ENCODE assay signal across 20 mouse cellular contexts in the genomic region with DNA sequence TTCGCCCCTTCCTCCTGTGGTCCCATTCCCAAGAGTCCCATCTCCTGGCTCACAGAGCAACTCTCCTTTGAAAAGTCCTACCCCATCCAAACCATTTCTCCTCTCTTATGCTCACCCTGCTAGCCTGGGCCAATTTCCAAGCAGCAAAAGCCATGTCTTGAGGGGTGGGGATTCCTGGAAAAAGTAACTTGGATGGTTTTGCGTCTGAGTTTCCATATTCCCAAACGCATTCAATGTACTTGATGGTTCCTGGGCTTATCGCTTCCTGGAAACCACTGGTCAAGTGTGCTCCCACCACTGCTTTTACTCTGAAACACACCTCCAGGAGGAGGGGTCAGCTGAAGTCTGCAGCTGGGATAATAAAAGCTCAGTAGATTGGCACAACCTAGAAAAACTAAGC. TPM values are rescaled to one million over a fixed set of nuclear protein-coding genes. Genes with fewer than 3 reads are reported as not detected.
DNase-seq lines count a peak whose midpoint lies in the region; ATAC-seq and TF ChIP-seq lines count a peak whose summit lies in the region.
"Had no signal": no experiment of that assay in that cellular context is flagged by ENCODE, and none has a peak within 500 bp of the region (broad histone marks: within the 10 kb centered on the region; RNA-seq: fewer than 3 reads in every experiment).

No protein-coding gene starts in this region.

- intact Hi-C loops in heart, adult 2 months (cut with DNase I): no loop called here
- intact Hi-C loops in heart, postnatal 14 days (cut with DNase I): no loop called here

- no peak overlapping the region for H3K4me2 ChIP-seq in heart, embryonic 14.5 days (ENCODE audit: low read length)
- no peak overlapping the region for H3K4me2 ChIP-seq in limb, embryonic 12.5 days
- H3K4me2 ChIP-seq: embryonic facial prominence, embryonic 13.5 days; forebrain, embryonic 12.5 days; hindbrain, embryonic 12.5 days had no signal

- no peak overlapping the region for H3K9ac ChIP-seq in heart, adult 2 months (ENCODE audit: low read depth, low read length)
- H3K9ac ChIP-seq in heart, embryonic 14.5 days (ENCODE audit: low read length): no peak overlapping the region
- H3K9ac ChIP-seq in limb, embryonic 12.5 days (replicated peaks): no peak overlapping the region
- H3K9ac ChIP-seq: embryonic facial prominence, embryonic 13.5 days; forebrain, embryonic 12.5 days; hindbrain, embryonic 12.5 days had no signal

- no peak for TF ChIP-seq CTCF in heart, adult 2 months (IDR thresholded peaks at IDR 0.05)

- TF ChIP-seq EP300 in heart, adult 2 months (IDR thresholded peaks at IDR 0.05; ENCODE audit: insufficient read depth, low read depth, low read length): no peak

- peak overlapping the region; percentile 49 for H3K27ac ChIP-seq in heart, embryonic 10.5 days
- H3K27ac ChIP-seq in heart, adult 2 months: no peak overlapping the region; the same call in 1 of the 2 replicates
- peak overlapping the region; percentile 24 to 88 for H3K27ac ChIP-seq in heart, embryonic 14.5 days (replicated peaks in 1 of 2; ENCODE audit: control insufficient read depth in 1 of 2, insufficient read depth in 1 of 2, low read depth in 2 of 2, low read length in 2 of 2)
- H3K27ac ChIP-seq in limb, embryonic 12.5 days: peak overlapping the region; percentile 23; the same call in 1 of the 2 replicates
- H3K27ac ChIP-seq in limb, embryonic 10.5 days: no peak overlapping the region
- H3K27ac ChIP-seq: embryonic facial prominence, embryonic 13.5 days; forebrain, embryonic 12.5 days; hindbrain, embryonic 12.5 days; hindbrain, postnatal 0 days had no signal

- WGBS in heart, embryonic 10.5 days: 77% methylated on average over 4 of the region's 4 CpGs
- 62% methylated on average over 4 of the region's 4 CpGs for WGBS in heart, adult 2 months
- WGBS in heart, embryonic 14.5 days: 81% methylated on average over 4 of the region's 4 CpGs
- WGBS in limb, embryonic 12.5 days: 91% methylated on average over 4 of the region's 4 CpGs
- 94% methylated on average over 4 of the region's 4 CpGs for WGBS in limb, embryonic 10.5 days

- no peaks in the 10 kb centered on the region for H3K79me2 ChIP-seq in heart, adult 2 months (replicated peaks; ENCODE audit: control insufficient read depth, insufficient read depth, low read length)

- H3K4me1 ChIP-seq in heart, embryonic 10.5 days: peaks cover 88% of the 10 kb centered on the region
- H3K4me1 ChIP-seq in heart, adult 2 months (ENCODE audit: control insufficient read depth, insufficient read depth, low read length): peaks cover 19% of the 10 kb centered on the region
- H3K4me1 ChIP-seq in heart, embryonic 14.5 days (ENCODE audit: control insufficient read depth in 2 of 2, insufficient read depth in 2 of 2, low read length in 2 of 2): peaks cover 63 to 93% of the 10 kb centered on the region in 2 experiments
- H3K4me1 ChIP-seq in limb, embryonic 12.5 days (replicated peaks): peaks cover 54% of the 10 kb centered on the region
- peaks cover 39% of the 10 kb centered on the region for H3K4me1 ChIP-seq in limb, embryonic 10.5 days

- H3K27me3 ChIP-seq in heart, embryonic 10.5 days (ENCODE audit: insufficient read depth, poor library complexity, severe bottlenecking): no peaks in the 10 kb centered on the region
- no peaks in the 10 kb centered on the region for H3K27me3 ChIP-seq in heart, adult 2 months (ENCODE audit: control insufficient read depth, insufficient read depth, low read length)
- H3K27me3 ChIP-seq in heart, embryonic 14.5 days (ENCODE audit: control insufficient read depth, insufficient read depth, low read length): no peaks in the 10 kb centered on the region
- no peaks in the 10 kb centered on the region for H3K27me3 ChIP-seq in limb, embryonic 12.5 days
- no peaks in the 10 kb centered on the region for H3K27me3 ChIP-seq in limb, embryonic 10.5 days (ENCODE audit: low read depth, poor library complexity, severe bottlenecking)
- H3K27me3 ChIP-seq: CH12.LX; embryonic facial prominence, embryonic 13.5 days; forebrain, embryonic 12.5 days; hindbrain, embryonic 12.5 days; Patski had no signal

- no peak for ATAC-seq in heart, embryonic 14.5 days (ENCODE audit: insufficient number of reproducible peaks, insufficient read depth, low FRiP score, low read depth)
- ATAC-seq in limb, embryonic 12.5 days (ENCODE audit: insufficient number of reproducible peaks, insufficient read depth, low FRiP score, low TSS enrichment, low read depth): no peak
- ATAC-seq: activated CD4-positive, CD25-positive, alpha-beta regulatory T cell, adult 4 months; forebrain, embryonic 16.5 days; hindbrain, postnatal 0 days; Patski had no signal

- 0 out of 2 replicates have a peak, but pooled peaks cover 3% of the 10 kb centered on the region for H3K36me3 ChIP-seq in heart, embryonic 10.5 days
- no peaks in the 10 kb centered on the region for H3K36me3 ChIP-seq in heart, adult 2 months (ENCODE audit: control insufficient read depth, insufficient read depth, low read length)
- no peaks in the 10 kb centered on the region for H3K36me3 ChIP-seq in heart, embryonic 14.5 days (ENCODE audit: control insufficient read depth, insufficient read depth, low read length)
- peaks cover 6% of the 10 kb centered on the region; the same call in 1 of the 2 replicates for H3K36me3 ChIP-seq in limb, embryonic 12.5 days
- peaks cover 26% of the 10 kb centered on the region for H3K36me3 ChIP-seq in limb, embryonic 10.5 days
- H3K36me3 ChIP-seq: embryonic facial prominence, embryonic 13.5 days; forebrain, embryonic 12.5 days had no signal

- H3K4me3 ChIP-seq in heart, embryonic 10.5 days: no peak overlapping the region
- H3K4me3 ChIP-seq in heart, adult 2 months: no peak overlapping the region
- H3K4me3 ChIP-seq in heart, embryonic 14.5 days (ENCODE audit: control insufficient read depth in 1 of 2, insufficient read depth in 1 of 2, low read depth in 1 of 2, low read length in 2 of 2): no peak overlapping the region
- H3K4me3 ChIP-seq in limb, embryonic 12.5 days (replicated peaks): no peak overlapping the region
- no peak overlapping the region for H3K4me3 ChIP-seq in limb, embryonic 10.5 days
- H3K4me3 ChIP-seq: embryonic facial prominence, embryonic 13.5 days; forebrain, embryonic 12.5 days; hindbrain, embryonic 12.5 days had no signal

- H3K9me3 ChIP-seq in heart, embryonic 10.5 days: no peaks in the 10 kb centered on the region
- no peaks in the 10 kb centered on the region for H3K9me3 ChIP-seq in heart, embryonic 14.5 days (ENCODE audit: control insufficient read depth, low read length)
- H3K9me3 ChIP-seq in limb, embryonic 12.5 days: no peaks in the 10 kb centered on the region
- H3K9me3 ChIP-seq in limb, embryonic 10.5 days (replicated peaks): no peaks in the 10 kb centered on the region
- H3K9me3 ChIP-seq: embryonic facial prominence, embryonic 13.5 days; forebrain, embryonic 12.5 days; hindbrain, embryonic 12.5 days had no signal

- DNase-seq in heart, embryonic 10.5 days (ENCODE audit: low spot score): no peak
- DNase-seq in heart, adult 2 months: no peak
- no peak for DNase-seq in heart, postnatal 14 days
- no peak for DNase-seq in limb, embryonic 10.5 days (ENCODE audit: low spot score)
- DNase-seq: cerebellum, adult 18-20 months; cerebellum, adult 9-11 months; cerebellum, postnatal 36 days; gastrocnemius, postnatal 14 days; kidney, adult 11 months; kidney, adult 9 months had no signal

- TF ChIP-seq POLR2A in heart, adult 2 months (IDR thresholded peaks at IDR 0.05; ENCODE audit: insufficient read depth, low read depth, low read length): no peak

RNA-seq across cellular contexts. Expression of a gene that starts 9.9 kb away (rescaled TPM):
- 14.9 and 17.2 TPM in 2 replicates for polyA plus RNA-seq in heart, embryonic 10.5 days (2016; fragmentation: Nextera tagmentation; extraction: Ambion mirVana)
- 1 to 10 TPM; 3.3 to 4.2 TPM for total RNA-seq in heart, adult 2 months (2021)
- polyA plus RNA-seq in heart, adult 2 months (2012; rRNA removed): 6.2 and 9.6 TPM in 2 replicates
- 19.4 and 21.2 TPM in 2 replicates for polyA plus RNA-seq in heart, embryonic 14.5 days (2014; fragmentation: Nextera tagmentation; extraction: Ambion mirVana)
- total RNA-seq in heart, postnatal 14 days (2021): 1 to 10 TPM; 6.3 to 7.9 TPM
- 19.2 and 23.2 TPM in 2 replicates for polyA plus RNA-seq in limb, embryonic 12.5 days (2016; fragmentation: Nextera tagmentation; extraction: Ambion mirVana)
- 15.7 and 17.3 TPM in 2 replicates for polyA plus RNA-seq in limb, embryonic 10.5 days (2016; fragmentation: Nextera tagmentation; extraction: Ambion mirVana)

RNA-seq across cellular contexts. Expression of a gene that starts 10.1 kb away (rescaled TPM):
- 40.5 and 49.6 TPM in 2 replicates for polyA plus RNA-seq in heart, embryonic 10.5 days (2016; fragmentation: Nextera tagmentation; extraction: Ambion mirVana)
- 1 to 10 TPM; 5.8 to 8.6 TPM for total RNA-seq in heart, adult 2 months (2021)
- polyA plus RNA-seq in heart, adult 2 months (2012; rRNA removed): 8.7 and 8.9 TPM in 2 replicates
- polyA plus RNA-seq in heart, embryonic 14.5 days (2014; fragmentation: Nextera tagmentation; extraction: Ambion mirVana): 55.9 and 56.7 TPM in 2 replicates
- total RNA-seq in heart, postnatal 14 days (2021): 10 to 100 TPM in 1 of 2 experiments, 1 to 10 TPM in 1; 10.0 to 10.3 TPM
- 59.9 and 61.2 TPM in 2 replicates for polyA plus RNA-seq in limb, embryonic 12.5 days (2016; fragmentation: Nextera tagmentation; extraction: Ambion mirVana)
- polyA plus RNA-seq in limb, embryonic 10.5 days (2016; fragmentation: Nextera tagmentation; extraction: Ambion mirVana): 45.5 and 52.5 TPM in 2 replicates

Comparison
In these comparisons a context has a peak if more than half of its experiments do, and no peak if none do; other contexts are left out.
1. H3K27ac ChIP-seq: peak in heart, embryonic 10.5 days (single experiment), heart, embryonic 14.5 days (2 of 2) and limb, embryonic 12.5 days (single experiment); none in heart, adult 2 months (single experiment) and limb, embryonic 10.5 days (single experiment).